Mouse (Mus musculus) frontal cortex, adult (tissue): ENCODE measurements around the gene Klhl29.

ENCODE experiments used
- ATAC-seq: cut with Nextera tagmentation; 2 replicates; pipeline ENCODE4 v1.9.2; 2017; ENCODE audit warnings: mild to moderate bottlenecking, moderate library complexity, mixed read lengths; ENCODE audit not compliant: low TSS enrichment

Gene Klhl29

GRCm38 (mm10) chr12:5375616-5376461 is at the start of gene Klhl29:
Klhl29 (minus strand) TSS chr12:5375682.
- peak; percentile 52 for ATAC-seq

DNA sequence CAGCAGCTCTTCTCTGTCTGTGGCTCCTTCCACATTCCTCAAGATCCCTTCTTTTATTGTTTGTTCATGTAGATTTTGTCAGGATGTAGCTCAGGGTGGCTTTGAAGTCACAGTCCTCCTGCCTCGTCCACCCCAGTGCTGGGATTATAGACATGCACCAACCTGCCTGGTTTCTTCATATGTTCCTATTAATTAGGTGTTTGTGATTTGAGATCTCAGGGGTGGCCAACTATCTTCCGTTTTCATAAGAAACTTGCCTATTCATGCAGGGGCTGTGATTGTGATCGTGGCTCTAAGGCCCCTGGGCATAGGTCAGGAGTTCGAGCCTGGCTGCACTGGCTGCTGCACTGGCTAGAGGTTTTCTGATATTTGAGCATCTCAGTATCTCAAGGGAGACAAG is 49.8 kb upstream of the Klhl29 start:
- no peak for ATAC-seq

DNA sequence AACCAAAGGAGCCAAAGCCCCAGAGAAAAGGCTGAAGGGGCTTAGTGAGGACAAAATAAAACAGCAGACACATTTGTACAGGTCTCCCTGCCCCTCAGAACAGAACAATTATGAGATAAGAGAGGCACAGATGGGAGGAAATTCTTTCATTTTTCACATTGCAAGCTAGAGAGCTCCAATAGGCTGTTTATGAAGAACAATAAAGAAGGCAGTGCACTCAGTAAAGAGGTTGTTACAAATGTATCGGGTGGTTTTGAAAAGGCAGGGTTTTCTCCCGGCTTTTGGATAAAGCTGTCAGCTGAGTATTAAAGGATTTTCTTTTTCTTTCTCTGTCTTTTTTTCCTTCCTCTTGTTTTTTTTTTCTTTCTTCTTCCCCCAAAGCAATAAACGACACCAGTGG is 40.3 kb upstream of the Klhl29 start:
- ATAC-seq = no peak

DNA sequence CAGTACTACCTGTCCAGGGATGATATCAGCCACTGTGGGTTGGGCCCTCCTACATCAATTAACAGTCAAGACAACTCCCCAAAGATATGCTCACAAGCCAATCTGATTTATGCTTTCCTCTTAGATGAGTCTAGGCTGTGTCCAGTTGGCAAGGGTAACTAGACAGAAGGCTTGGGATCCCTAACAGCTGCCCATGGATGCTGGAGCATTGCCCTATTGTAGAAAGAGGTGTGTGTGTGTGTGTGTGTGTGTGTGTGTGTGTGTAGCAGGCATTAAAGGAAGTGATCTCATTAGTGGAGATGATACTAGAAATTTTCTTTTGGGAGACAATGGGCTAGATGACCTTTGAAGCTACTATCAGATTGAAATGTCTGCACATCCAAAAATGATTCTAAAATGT is 38.5 kb upstream of the Klhl29 start:
- no peak for ATAC-seq

- peak; percentile 25; the same call in 1 of the 2 replicates for ATAC-seq
Measured at GRCm38 (mm10) chr12:5411761-5412537, 36.5 kb upstream of the Klhl29 start.

GRCm38 (mm10) chr12:5411346-5411745 is 35.9 kb upstream of the Klhl29 start:
- no peak for ATAC-seq

GRCm38 (mm10) chr12:5410391-5411115 is 35.1 kb upstream of the Klhl29 start:
- peak; percentile 94 for ATAC-seq

GRCm38 (mm10) chr12:5407175-5407574 is 31.7 kb upstream of the Klhl29 start:
- ATAC-seq = no peak

DNA sequence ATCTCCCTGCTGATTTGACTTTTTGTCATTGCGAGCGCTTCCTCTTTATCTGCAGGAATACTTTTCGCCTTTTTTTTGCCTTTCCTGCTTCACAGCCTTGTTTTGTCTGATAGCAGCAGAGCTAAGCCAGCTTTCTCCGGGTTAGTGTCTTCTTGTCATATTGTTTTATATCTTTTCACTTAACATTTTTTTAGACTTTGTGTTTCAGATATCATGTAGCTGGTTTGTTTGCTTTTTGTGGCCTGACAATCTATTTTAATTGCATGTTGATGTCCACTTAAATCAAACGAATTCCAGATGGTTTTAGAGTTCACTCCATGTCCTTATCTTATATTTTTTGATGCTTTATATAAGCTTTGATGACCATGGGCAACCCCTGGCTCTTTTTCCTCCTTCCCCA is 21.9 kb upstream of the Klhl29 start:
- no peak for ATAC-seq

GRCm38 (mm10) chr12:5395188-5395587 is 19.7 kb upstream of the Klhl29 start:
- no peak for ATAC-seq

GRCm38 (mm10) chr12:5387112-5387511 is 11.6 kb upstream of the Klhl29 start:
- peak; percentile 65 for ATAC-seq

DNA sequence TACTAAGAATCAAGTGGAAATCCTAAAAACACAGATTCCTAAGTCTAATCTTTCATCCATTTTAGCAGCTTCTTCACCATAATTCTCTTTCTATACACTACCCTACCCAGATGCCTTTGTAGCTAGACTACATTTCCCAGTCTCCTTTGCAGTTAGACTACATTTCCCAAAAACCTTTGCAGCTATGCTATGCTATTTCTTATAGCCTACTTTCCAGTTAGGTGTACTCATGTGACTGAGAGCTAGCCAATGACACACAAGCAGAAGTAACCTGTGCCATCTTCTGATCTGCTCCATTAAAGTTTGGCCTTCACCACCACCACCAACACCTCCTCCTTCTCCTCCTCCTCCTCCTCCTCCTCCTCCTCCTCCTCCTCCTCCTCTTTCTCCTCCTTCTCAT is 11.2 kb upstream of the Klhl29 start:
- ATAC-seq = peak; percentile 97

DNA sequence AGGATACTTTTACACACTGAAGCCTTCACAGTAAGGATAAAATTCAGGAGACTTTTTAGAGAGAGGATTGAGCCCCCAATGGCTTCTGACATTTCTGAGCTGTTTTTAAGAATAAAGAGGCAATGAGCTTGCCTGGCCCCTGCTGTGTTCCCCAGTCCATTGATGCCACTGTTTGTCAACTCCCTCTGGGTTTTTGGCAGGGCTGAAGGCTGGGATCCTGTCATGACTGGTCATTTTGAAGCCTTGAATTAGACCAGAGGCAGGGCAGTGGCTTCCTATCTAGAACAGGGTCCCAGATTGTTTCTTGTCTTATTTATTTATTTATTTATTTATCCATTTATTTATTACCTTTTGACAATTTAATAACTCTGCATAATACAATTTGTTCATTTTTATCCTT is 6.2 kb upstream of the Klhl29 start:
- no peak for ATAC-seq

DNA sequence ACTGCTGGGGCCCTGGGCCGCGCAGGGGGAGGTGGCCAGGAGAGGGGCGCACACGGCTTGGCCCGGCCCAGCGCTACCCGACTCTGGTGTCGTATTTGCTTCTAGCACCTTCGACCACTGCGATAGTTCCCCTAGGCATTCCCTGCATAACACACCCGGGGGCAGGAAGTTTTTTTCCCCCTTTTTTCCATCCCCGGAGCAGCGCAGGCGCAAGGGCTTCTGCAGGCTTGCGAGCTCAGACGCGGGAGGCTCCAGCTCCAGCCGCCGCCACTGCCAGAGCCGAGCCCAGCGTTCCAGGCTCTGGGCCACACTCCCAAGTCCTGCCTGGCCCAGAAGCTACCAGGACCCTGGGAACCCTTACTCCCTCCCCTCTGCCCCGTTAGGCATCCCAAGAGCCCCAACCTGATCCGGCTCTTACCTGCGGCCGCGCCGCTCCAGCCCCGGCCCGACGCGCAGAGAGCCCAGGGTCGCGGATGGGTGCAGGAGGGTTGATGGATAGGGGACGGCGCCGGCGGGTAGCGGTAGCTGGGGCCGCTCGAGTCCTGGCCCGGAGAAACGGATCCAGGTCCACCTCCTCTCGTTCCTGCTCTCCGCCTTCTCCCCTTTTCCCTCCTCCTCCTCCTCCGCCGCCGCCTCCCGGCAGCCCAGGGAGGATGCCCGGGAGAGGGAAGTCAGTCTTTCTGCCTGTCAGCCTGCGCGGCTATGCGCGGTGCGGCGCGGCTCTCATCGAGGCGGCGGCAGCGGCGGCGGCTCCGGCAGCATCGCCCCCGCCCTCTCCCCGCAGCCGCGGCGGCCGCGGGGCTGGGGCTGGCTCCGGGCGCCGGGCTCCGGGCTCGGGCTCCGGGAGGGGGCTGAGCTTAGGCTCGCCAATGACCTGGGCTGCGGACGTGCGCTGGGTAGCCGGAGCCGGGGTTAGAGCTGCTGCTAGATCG is 532 bp downstream of the Klhl29 start:
- ATAC-seq = peak; percentile 35

- ATAC-seq = peak; percentile 7
Measured at GRCm38 (mm10) chr12:5374196-5374683, 1.2 kb downstream of the Klhl29 start.

DNA sequence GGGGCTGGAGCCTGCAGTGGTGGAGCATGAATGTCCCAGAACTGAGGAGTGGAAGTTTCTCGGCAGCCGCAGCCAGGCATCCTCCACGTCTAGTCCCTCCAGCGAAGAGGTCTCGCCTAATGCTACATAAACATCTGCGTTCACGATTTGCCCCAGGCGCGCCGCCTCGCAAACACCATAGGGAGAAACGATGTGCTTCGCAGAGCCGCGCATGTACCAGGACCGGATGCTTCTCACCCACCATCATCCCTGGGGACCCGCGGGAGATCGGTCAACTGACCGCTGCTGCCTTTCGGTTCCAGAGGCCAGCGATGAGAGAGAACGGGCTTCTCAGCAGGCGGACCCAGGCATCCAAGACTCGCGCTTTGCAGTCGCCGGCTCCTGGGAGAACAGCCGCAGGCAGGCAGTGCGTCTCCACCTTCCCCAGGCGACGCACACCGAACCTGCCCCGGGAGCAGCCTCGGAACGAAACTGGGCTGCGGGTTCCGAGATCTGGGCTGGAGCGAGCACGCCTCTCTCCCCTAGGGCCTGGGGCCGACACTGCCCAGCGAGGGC is 1.8 kb downstream of the Klhl29 start:
- ATAC-seq = peak; percentile 11; the same call in 1 of the 2 replicates

DNA sequence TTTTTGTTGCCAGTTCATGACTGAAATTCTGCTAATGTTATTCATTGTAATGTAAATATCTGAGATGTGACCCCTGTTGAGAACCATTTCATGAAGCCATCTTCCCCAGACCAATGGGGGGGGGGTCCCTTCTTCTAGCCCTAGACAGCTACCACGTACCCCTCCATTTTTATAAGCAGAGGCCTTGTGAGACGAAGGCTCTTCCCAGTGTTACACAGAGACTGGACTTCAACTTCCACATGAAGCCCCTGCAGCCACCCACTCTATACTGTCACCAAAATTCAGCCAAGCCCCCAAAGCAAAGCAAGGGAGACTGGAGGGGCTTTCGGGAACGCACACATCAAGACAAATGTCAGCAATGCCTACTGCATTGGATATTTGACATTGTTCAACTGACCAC is 6.1 kb downstream of the Klhl29 start:
- no peak for ATAC-seq

DNA sequence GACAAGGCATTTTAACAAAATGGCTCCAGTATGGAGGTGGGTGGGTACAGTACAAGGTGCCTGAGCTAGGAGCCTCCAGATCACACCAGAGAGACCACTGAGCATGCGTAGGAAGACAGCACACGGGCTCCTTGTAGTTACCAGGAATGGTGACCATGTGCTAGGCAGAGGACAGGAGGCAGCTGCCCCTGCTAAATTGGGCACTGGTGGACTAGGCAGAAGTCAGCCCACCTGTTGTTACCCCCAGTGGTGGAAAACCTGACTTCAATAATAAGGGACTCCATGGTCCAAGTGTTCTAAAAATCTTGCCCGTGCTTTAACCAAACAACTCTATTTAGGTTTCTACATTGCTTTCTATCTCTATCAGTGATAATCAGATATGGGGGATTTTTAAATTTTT is 10.6 kb downstream of the Klhl29 start:
- no peak for ATAC-seq

DNA sequence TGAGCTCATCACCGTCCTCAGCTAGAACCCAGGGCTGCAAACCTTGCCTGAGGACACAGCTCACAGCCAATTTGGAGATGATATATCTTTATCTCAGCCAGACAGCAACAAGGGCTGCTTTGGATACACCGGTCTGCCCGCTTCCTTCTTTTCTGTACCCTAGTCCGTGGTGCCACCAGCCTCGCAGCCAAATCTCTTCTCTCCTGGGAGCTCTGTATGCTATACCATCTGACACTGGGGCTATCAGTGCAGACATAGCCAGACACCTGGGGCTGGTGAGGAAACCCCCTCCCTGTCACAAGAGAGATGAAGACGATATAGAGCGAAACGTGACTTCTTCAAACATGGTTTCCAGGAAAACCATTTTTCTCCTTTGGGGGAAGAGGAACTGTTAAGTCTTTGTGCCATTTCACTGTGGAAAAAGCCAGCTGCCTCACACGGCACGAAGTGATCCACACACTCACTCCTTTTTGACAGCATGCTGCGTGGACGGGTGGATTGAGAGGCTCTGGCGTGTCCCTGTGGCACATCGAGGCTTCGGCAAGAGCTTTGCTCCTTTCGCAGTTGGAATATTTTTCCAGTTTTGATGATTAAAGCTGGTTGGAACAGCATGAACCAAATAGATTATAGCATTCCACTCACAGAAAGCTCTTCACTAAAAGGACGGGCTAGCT is 11.4 kb downstream of the Klhl29 start:
- peak; percentile 48; the same call in 1 of the 2 replicates for ATAC-seq

- ATAC-seq = peak; percentile 36
Measured at GRCm38 (mm10) chr12:5359065-5359464, 16.4 kb downstream of the Klhl29 start.
